Mouse (Mus musculus) lung, adult 2 months (tissue): Measurements from ENCODE around the gene Limch1. TPM values are rescaled to one million over a fixed set of nuclear protein-coding genes. Genes with fewer than 3 reads are reported as not detected.

Experiments used
- DNase-seq: peaks from one replicate; pipeline ENCODE4 v3.0.0; 2022
- H3K4me1 ChIP-seq: fragments of 200-500 bp; 2 replicates; pipeline ENCODE4 v1.6.1; 2011; ENCODE audit warnings: low read length; ENCODE audit not compliant: control insufficient read depth, insufficient read depth
- H3K4me3 ChIP-seq: fragments of 200-500 bp; replicated peaks from 2 replicates; pipeline ENCODE3; 2011; ENCODE audit warnings: low read depth, mild to moderate bottlenecking, control low read depth, low read length; ENCODE audit errors: extremely low read depth
- CTCF ChIP-seq: fragments of 200-500 bp; IDR thresholded peaks from 2 replicates; pipeline ENCODE4 v1.5.1; 2011; ENCODE audit warnings: mild to moderate bottlenecking, low read length, control low read depth; ENCODE audit not compliant: insufficient read depth
- POLR2A ChIP-seq: fragments of 200-500 bp; IDR thresholded peaks from 2 replicates; pipeline ENCODE4 v1.6.1; 2011; ENCODE audit warnings: low read depth, mild to moderate bottlenecking, control low read depth, low read length, borderline replicate concordance; ENCODE audit errors: extremely low read depth
- WGBS: fragments of 180-500 bp; shearing (Covaris S2); methylation state at CpG from one replicate; pipeline ENCODE4 v1.1.7; 2018; 5-methylcytosine and 5-hydroxymethylcytosine counted together
- polyA plus RNA-seq: library from polyadenylated mRNA; depleted of rRNA; stranded (reverse); fragments of >200 nt; gene quantifications from 2 replicates; pipeline ENCODE4 v1.2.3, GENCODE M21; 2012

The Limch1 gene
- polyA plus RNA-seq, 1 experiment = 242 TPM

GRCm38 (mm10) chr5:66850721-66851251 lies 105.2 kb downstream of the Limch1 start:
- no peak for TF ChIP-seq CTCF
- TF ChIP-seq POLR2A = no peak
- 72% methylated on average over 11 of the region's 11 CpGs for WGBS
- Histone ChIP-seq H3K4me1 (peaks cover 18% of the 10 kb centered on the region), H3K4me3 (no peak overlapping the region)
- DNase-seq = no peak

- Histone ChIP-seq H3K4me3 (no peak overlapping the region), H3K4me1 (peaks cover 21% of the 10 kb centered on the region)
- 83% methylated on average over 5 of the region's 5 CpGs for whole genome bisulfite sequencing
- no peak for DNase-seq
- TF ChIP-seq CTCF (no peak), POLR2A (no peak)
Measured at GRCm38 (mm10) chr5:66851708-66852107, 106.1 kb downstream of the Limch1 start.

- Histone ChIP-seq H3K4me3 (no peak overlapping the region), H3K4me1 (peaks cover 9% of the 10 kb centered on the region)
- 91% methylated on average over 5 of the region's 5 CpGs for WGBS
- no peak for DNase-seq
- TF ChIP-seq CTCF = no peak
- no peak for TF ChIP-seq POLR2A
Measured at GRCm38 (mm10) chr5:66854263-66854662, 108.6 kb downstream of the Limch1 start.

- TF ChIP-seq CTCF = no peak
- no peak for TF ChIP-seq POLR2A
- DNase-seq = no peak
- WGBS = 57% methylated on average over 11 of the region's 11 CpGs
- H3K4me3 ChIP-seq = no peak overlapping the region
- H3K4me1 ChIP-seq = peaks cover 11% of the 10 kb centered on the region
Measured at GRCm38 (mm10) chr5:66855358-66856107, 109.9 kb downstream of the Limch1 start.

- peaks cover 26% of the 10 kb centered on the region for H3K4me1 ChIP-seq
- 82% methylated on average over 3 of the region's 3 CpGs for WGBS
- DNase-seq = no peak
- no peak overlapping the region for H3K4me3 ChIP-seq
- no peak for TF ChIP-seq POLR2A
- TF ChIP-seq CTCF = no peak
Measured at GRCm38 (mm10) chr5:66859506-66859905, 113.9 kb downstream of the Limch1 start.

DNA sequence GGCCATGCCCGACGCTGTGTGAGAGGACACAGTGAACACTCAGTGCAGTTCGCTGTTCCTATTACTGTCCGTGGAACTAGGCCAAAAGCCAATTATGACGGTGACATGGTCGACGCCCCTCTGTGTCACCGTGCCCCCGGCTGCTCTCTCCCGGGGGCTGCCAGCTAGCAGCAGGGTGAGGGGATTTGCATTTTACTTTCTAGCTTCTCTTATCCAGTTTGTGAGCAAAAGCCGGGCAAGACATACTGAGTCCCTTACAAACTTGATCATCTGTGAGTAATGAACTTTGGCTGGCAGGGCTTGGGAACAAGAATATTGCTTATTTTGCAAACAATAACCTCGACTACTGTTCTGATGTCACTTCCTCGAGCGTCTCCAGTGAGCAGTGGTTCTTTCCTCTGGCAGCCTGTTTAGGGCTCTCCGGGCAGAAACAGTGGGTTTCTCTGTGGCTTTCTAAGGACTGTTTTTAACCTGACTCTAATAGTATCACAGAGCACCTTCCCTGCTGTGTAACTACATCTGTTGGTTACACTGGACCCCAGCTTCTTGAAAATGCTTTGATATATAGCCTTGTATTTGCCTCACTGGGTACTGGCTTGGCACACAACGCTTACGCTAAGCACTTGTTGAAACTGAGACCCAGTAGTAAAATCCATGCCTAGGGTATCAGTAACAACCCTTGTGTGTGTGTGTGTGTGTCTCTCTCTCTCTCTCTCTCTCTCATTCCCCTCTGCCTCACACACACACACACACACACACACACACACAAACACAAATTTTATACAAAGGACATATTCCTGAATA lies 115.8 kb downstream of the Limch1 start:
- peaks cover 26% of the 10 kb centered on the region for H3K4me1 ChIP-seq
- 0 out of 2 replicates have a peak, but pooled peaks have one; percentile 17 for TF ChIP-seq POLR2A
- TF ChIP-seq CTCF = no peak
- DNase-seq = no peak
- 21% methylated on average over 17 of the region's 17 CpGs for WGBS
- H3K4me3 ChIP-seq = peak overlapping the region; percentile 44

GRCm38 (mm10) chr5:66862151-66862550 lies 116.5 kb downstream of the Limch1 start:
- WGBS = 38% methylated on average over 4 of the region's 4 CpGs
- no peak for DNase-seq
- peaks cover 23% of the 10 kb centered on the region for H3K4me1 ChIP-seq
- TF ChIP-seq POLR2A (no peak), CTCF (no peak)
- H3K4me3 ChIP-seq = no peak overlapping the region

GRCm38 (mm10) chr5:66865229-66865628 lies 119.6 kb downstream of the Limch1 start:
- H3K4me3 ChIP-seq = no peak overlapping the region
- DNase-seq = no peak
- peaks cover 23% of the 10 kb centered on the region for H3K4me1 ChIP-seq
- WGBS = 56% methylated on average over 5 of the region's 5 CpGs
- TF ChIP-seq POLR2A (no peak), CTCF (no peak)

GRCm38 (mm10) chr5:66866019-66866418 lies 120.4 kb downstream of the Limch1 start:
- 49% methylated on average over 8 of the region's 8 CpGs for WGBS
- DNase-seq = no peak
- H3K4me1 ChIP-seq = peaks cover 18% of the 10 kb centered on the region
- no peak overlapping the region for H3K4me3 ChIP-seq
- no peak for TF ChIP-seq CTCF
- TF ChIP-seq POLR2A = no peak

DNA sequence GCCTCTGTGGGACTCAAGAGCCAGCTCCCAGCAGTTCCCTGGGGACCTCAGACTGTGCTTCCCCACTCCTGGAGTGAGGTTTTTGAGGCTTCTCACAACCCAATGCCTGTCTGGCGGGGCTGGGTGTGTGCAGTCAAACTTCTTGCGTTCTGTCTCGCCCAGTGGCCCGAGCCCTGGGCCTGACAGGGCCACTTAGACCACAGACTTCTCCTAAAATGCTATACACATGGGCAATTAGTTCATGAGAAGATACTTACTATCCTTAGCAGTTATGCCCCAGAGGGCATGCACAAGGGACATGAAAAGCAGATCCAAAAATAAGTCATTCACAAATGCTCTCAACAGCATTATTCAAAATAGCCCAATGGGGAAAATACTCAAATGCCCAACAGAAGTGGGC lies 123.9 kb downstream of the Limch1 start:
- H3K4me1 ChIP-seq = peaks cover 6% of the 10 kb centered on the region
- 88% methylated on average over 4 of the region's 4 CpGs for WGBS
- TF ChIP-seq CTCF (no peak), POLR2A (no peak)
- no peak overlapping the region for H3K4me3 ChIP-seq
- no peak for DNase-seq
